Mouse (Mus musculus) lung, postnatal 0 days (tissue): ENCODE results near the gene Pfdn5. TPM values are rescaled to one million over a fixed set of nuclear protein-coding genes. Genes with fewer than 3 reads are reported as not detected.

Experiments used
- ATAC-seq: fragments of 200-750 bp; cut with Nextera tagmentation; 2 replicates; pipeline ENCODE4 v1.8.0; 2017; ENCODE audit warnings: moderate library complexity
- DNase-seq: peaks from one replicate; pipeline ENCODE4 v3.0.0-alpha.2; 2016; ENCODE audit warnings: low spot score
- H3K27ac ChIP-seq: fragments of 300-500 bp; sonication (generic); 2 replicates; pipeline ENCODE4 v1.5.1; 2014; ENCODE audit warnings: antibody characterized with exemption, mild to moderate bottlenecking, low read length, mixed read lengths
- H3K27me3 ChIP-seq: fragments of 300-500 bp; sonication (generic); replicated peaks from 2 replicates; pipeline ENCODE4 v1.6.1; 2014; ENCODE audit warnings: low read length, mixed read lengths; ENCODE audit not compliant: insufficient read depth
- H3K36me3 ChIP-seq: fragments of 300-500 bp; sonication (generic); 2 replicates; pipeline ENCODE4 v1.6.1; 2014; ENCODE audit warnings: low read length, mixed read lengths; ENCODE audit not compliant: insufficient read depth
- H3K4me1 ChIP-seq: fragments of 300-500 bp; sonication (generic); 2 replicates; pipeline ENCODE4 v1.6.1; 2014; ENCODE audit warnings: antibody characterized with exemption, low read depth, low read length, mixed read lengths; ENCODE audit not compliant: insufficient read depth
- H3K4me2 ChIP-seq: fragments of 300-500 bp; sonication (generic); replicated peaks from 2 replicates; pipeline ENCODE4 v1.6.1; 2014; ENCODE audit warnings: low read depth, mild to moderate bottlenecking, low read length, moderate library complexity, mixed read lengths
- H3K4me3 ChIP-seq: fragments of 300-500 bp; sonication (generic); 2 replicates; pipeline ENCODE4 v1.5.1; 2014; ENCODE audit warnings: low read depth, low read length
- H3K9ac ChIP-seq: fragments of 300-500 bp; sonication (generic); replicated peaks from 2 replicates; pipeline ENCODE4 v1.6.1; 2014; ENCODE audit warnings: low read depth, mild to moderate bottlenecking
- H3K9me3 ChIP-seq: fragments of 300-500 bp; sonication (generic); 2 replicates; pipeline ENCODE4 v1.6.1; 2016; ENCODE audit warnings: low read length, mixed read lengths
- CTCF ChIP-seq: IDR thresholded peaks from 2 replicates; pipeline ENCODE4 v1.5.1; 2016; ENCODE audit warnings: antibody characterized with exemption, mild to moderate bottlenecking
- EP300 ChIP-seq: IDR thresholded peaks from 2 replicates; pipeline ENCODE4 v1.6.1; 2016; ENCODE audit warnings: antibody characterized with exemption, mild to moderate bottlenecking, control low read depth
- WGBS: fragments of 180-500 bp; shearing (Covaris S2); extraction: QIAGEN DNeasy Blood & Tissue Kit; methylation state at CpG from one replicate; pipeline ENCODE4 v1.1.7; 2014; 5-methylcytosine and 5-hydroxymethylcytosine counted together
- polyA plus RNA-seq: library from polyadenylated mRNA; unstranded; fragments of >200 nt; fragmentation: Nextera tagmentation; extraction: Ambion mirVana; gene quantifications from 2 replicates; pipeline ENCODE4 v1.2.1, GENCODE M21; 2015

The Pfdn5 gene
- polyA plus RNA-seq, 1 experiment from 2014 or later, result 467 TPM

GRCm38 (mm10) chr15:102355134-102355870 lies 29.4 kb downstream of the Pfdn5 start:
- Histone ChIP-seq H3K4me3 (peak overlapping the region; percentile 49), H3K36me3 (no peaks in the 10 kb centered on the region), H3K9ac (peak overlapping the region; percentile 60), H3K27ac (0 out of 2 replicates have a peak overlapping the region, but pooled peaks have one; percentile 5), H3K27me3 (peaks cover 9% of the 10 kb centered on the region; the same call in 1 of the 2 replicates), H3K4me1 (peaks cover 7% of the 10 kb centered on the region), H3K9me3 (no peaks in the 10 kb centered on the region), H3K4me2 (peak overlapping the region; percentile 95)
- WGBS, result under 1% methylated on average over 43 of the region's 49 CpGs
- ATAC-seq (peak; percentile 39), DNase-seq (peak; percentile 44)
- TF ChIP-seq CTCF (peak; percentile 61), EP300 (no peak)

GRCm38 (mm10) chr15:102355871-102356441 lies 30.0 kb downstream of the Pfdn5 start:
- H3K27me3 ChIP-seq, result peaks cover 9% of the 10 kb centered on the region; the same call in 1 of the 2 replicates
- TF ChIP-seq CTCF (no peak), EP300 (no peak)
- H3K4me3 ChIP-seq, result peak overlapping the region; percentile 49
- peak overlapping the region; percentile 60 for H3K9ac ChIP-seq
- H3K36me3 ChIP-seq, result no peaks in the 10 kb centered on the region
- peak overlapping the region; percentile 95 for H3K4me2 ChIP-seq
- H3K4me1 ChIP-seq, result peaks cover 7% of the 10 kb centered on the region
- no peak overlapping the region for H3K27ac ChIP-seq
- ATAC-seq (peak; percentile 22; the same call in 1 of the 2 replicates), DNase-seq (no peak)
- 6% methylated on average over 37 of the region's 38 CpGs for WGBS
- H3K9me3 ChIP-seq, result no peaks in the 10 kb centered on the region

- no peak overlapping the region for H3K27ac ChIP-seq
- TF ChIP-seq CTCF (no peak), EP300 (no peak)
Measured at GRCm38 (mm10) chr15:102356501-102357325, 30.8 kb downstream of the Pfdn5 start.

GRCm38 (mm10) chr15:102358126-102358525 lies 32.2 kb downstream of the Pfdn5 start:
- H3K4me3 ChIP-seq, result no peak overlapping the region
- H3K36me3 ChIP-seq, result no peaks in the 10 kb centered on the region
- WGBS, result 6% methylated on average over 24 of the region's 25 CpGs
- no peak for DNase-seq
- H3K27ac ChIP-seq, result no peak overlapping the region
- no peak overlapping the region for H3K9ac ChIP-seq
- no peak for TF ChIP-seq CTCF
- TF ChIP-seq EP300, result no peak
- H3K4me2 ChIP-seq, result peak overlapping the region; percentile 17; the same call in 1 of the 2 replicates
- ATAC-seq, result no peak
- H3K27me3 ChIP-seq, result peaks cover 11% of the 10 kb centered on the region; the same call in 1 of the 2 replicates
- H3K9me3 ChIP-seq, result no peaks in the 10 kb centered on the region
- H3K4me1 ChIP-seq, result peaks cover 11% of the 10 kb centered on the region

More at GRCm38 (mm10) chr15:102356501-102357325, 30.8 kb downstream of the Pfdn5 start:
- Histone ChIP-seq H3K36me3 (no peaks in the 10 kb centered on the region), H3K9me3 (no peaks in the 10 kb centered on the region), H3K4me3 (no peak overlapping the region), H3K4me1 (peaks cover 7% of the 10 kb centered on the region), H3K27me3 (peaks cover 9% of the 10 kb centered on the region; the same call in 1 of the 2 replicates), H3K4me2 (peak overlapping the region; percentile 95; the same call in 1 of the 2 replicates), H3K9ac (no peak overlapping the region)
- DNase-seq (no peak), ATAC-seq (no peak)
- 55% methylated on average over 16 of the region's 16 CpGs for WGBS

GRCm38 (mm10) chr15:102358834-102359233 lies 32.9 kb downstream of the Pfdn5 start:
- Histone ChIP-seq H3K4me1 (peaks cover 11% of the 10 kb centered on the region), H3K27me3 (peaks cover 12% of the 10 kb centered on the region; the same call in 1 of the 2 replicates), H3K4me2 (no peak overlapping the region), H3K9me3 (no peaks in the 10 kb centered on the region), H3K9ac (no peak overlapping the region), H3K4me3 (no peak overlapping the region), H3K27ac (no peak overlapping the region), H3K36me3 (no peaks in the 10 kb centered on the region)
- DNase-seq (no peak), ATAC-seq (no peak)
- WGBS, result 27% methylated on average over 5 of the region's 5 CpGs
- no peak for TF ChIP-seq CTCF
- no peak for TF ChIP-seq EP300

GRCm38 (mm10) chr15:102362648-102363047 lies 36.7 kb downstream of the Pfdn5 start:
- ATAC-seq (peak; percentile 34; the same call in 1 of the 2 replicates), DNase-seq (no peak)
- TF ChIP-seq EP300 (no peak), CTCF (no peak)

More at GRCm38 (mm10) chr15:102362648-102363047, 36.7 kb downstream of the Pfdn5 start:
- peak overlapping the region; percentile 41 for H3K9ac ChIP-seq
- WGBS, result 10% methylated on average over 14 of the region's 14 CpGs
- H3K27me3 ChIP-seq, result 0 out of 2 replicates have a peak, but pooled peaks cover 12% of the 10 kb centered on the region
- H3K9me3 ChIP-seq, result no peaks in the 10 kb centered on the region
- peak overlapping the region; percentile 48 for H3K4me2 ChIP-seq
- H3K4me1 ChIP-seq, result 0 out of 2 replicates have a peak, but pooled peaks cover 4% of the 10 kb centered on the region
- H3K36me3 ChIP-seq, result no peaks in the 10 kb centered on the region
- no peak overlapping the region for H3K27ac ChIP-seq
- no peak overlapping the region for H3K4me3 ChIP-seq
